Comparison of ENCODE assay signal across 31 mouse cellular contexts in genomic region chr10:83332581-83332980, GRCm38 (mm10). TPM values are rescaled to one million over a fixed set of nuclear protein-coding genes. Genes with fewer than 3 reads are reported as not detected.
A peak's percentile ranks its signal among the peaks of the same experiment; 100 is the strongest.
DNase-seq lines count a peak whose midpoint lies in the region; ATAC-seq and TF ChIP-seq lines count a peak whose summit lies in the region.
"Had no signal": no experiment of that assay in that cellular context is flagged by ENCODE, and none has a peak within 500 bp of the region (broad histone marks: within the 10 kb centered on the region; RNA-seq: fewer than 3 reads in every experiment).

No protein-coding gene starts in this region.

- peak overlapping the region; percentile 93 for H3K27ac ChIP-seq in spleen, adult 2 months (ENCODE audit: insufficient read depth, low read length)
- no peak overlapping the region for H3K27ac ChIP-seq in kidney, embryonic 14.5 days (ENCODE audit: low read depth, low read length)
- H3K27ac ChIP-seq: embryonic facial prominence, embryonic 10.5 days; embryonic facial prominence, embryonic 13.5 days; forebrain, embryonic 10.5 days; gastrocnemius, adult 2 months; heart, embryonic 15.5 days; hindbrain, embryonic 10.5 days; hindbrain, embryonic 13.5 days had no signal

- 0 out of 2 replicates have a peak, but pooled peaks have one; percentile 10 for ATAC-seq in neutrophil, adult 5-6 weeks (ENCODE audit: extremely low read depth, insufficient number of reproducible peaks, low FRiP score, poor library complexity, severe bottlenecking)
- ATAC-seq in kidney, embryonic 14.5 days (ENCODE audit: low FRiP score, low TSS enrichment) = no peak
- ATAC-seq: forebrain, embryonic 14.5 days; forebrain, postnatal 0 days; hindbrain, embryonic 16.5 days; Patski had no signal

- peak in 1 of 2 experiments; percentile 46 for DNase-seq in spleen, adult 2 months (ENCODE audit: low read depth in 1 of 2, low spot score in 2 of 2)
- DNase-seq in spleen, postnatal 14 days (ENCODE audit: low spot score in 2 of 2) = no peak
- peak; percentile 52 to 55 for DNase-seq in B cell, adult 2 months
- DNase-seq in gastrocnemius, postnatal 36 days = no peak
- DNase-seq: adrenal gland, adult 2 months; adrenal gland, postnatal 14 days; cerebellum, adult 11-12 months; cerebellum, adult 8-10 months; cerebellum, postnatal 10 days; cerebellum, postnatal 36 days; embryo, embryonic 11 days; forebrain, postnatal 0 days; gastrocnemius, adult 2 months; gastrocnemius, postnatal 14 days; heart, adult 18-20 months; heart, postnatal 10 days; heart, postnatal 36 days had no signal

- H3K9ac ChIP-seq in kidney, embryonic 14.5 days (ENCODE audit: low read depth, low read length) = no peak overlapping the region
- H3K9ac ChIP-seq: embryonic facial prominence, embryonic 13.5 days; forebrain, postnatal 0 days; heart, embryonic 12.5 days; heart, embryonic 15.5 days; hindbrain, embryonic 13.5 days had no signal

- 51% methylated on average over 11 of the region's 11 CpGs for WGBS in spleen, adult 2 months
- WGBS in kidney, embryonic 14.5 days = 89% methylated on average over 11 of the region's 11 CpGs

- TF ChIP-seq POLR2A in spleen, adult 2 months (IDR thresholded peaks at IDR 0.05; ENCODE audit: low read depth, low read length) = no peak

- TF ChIP-seq CTCF in spleen, adult 2 months (IDR thresholded peaks at IDR 0.05; ENCODE audit: extremely low read depth, insufficient read depth, insufficient read length, insufficient replicate concordance) = no peak

- H3K9me3 ChIP-seq in kidney, embryonic 14.5 days (ENCODE audit: control insufficient read depth, low read length) = no peaks in the 10 kb centered on the region
- H3K9me3 ChIP-seq: embryonic facial prominence, embryonic 10.5 days; embryonic facial prominence, embryonic 13.5 days; forebrain, embryonic 10.5 days; heart, embryonic 12.5 days; heart, embryonic 15.5 days; hindbrain, embryonic 10.5 days; hindbrain, embryonic 13.5 days had no signal

- peaks cover 27% of the 10 kb centered on the region for H3K4me1 ChIP-seq in spleen, adult 2 months (ENCODE audit: control insufficient read depth, insufficient read depth, insufficient read length)
- 0 out of 2 replicates have a peak, but pooled peaks cover 3% of the 10 kb centered on the region for H3K4me1 ChIP-seq in kidney, embryonic 14.5 days (ENCODE audit: control insufficient read depth, insufficient read depth, low read length)
- H3K4me1 ChIP-seq: heart, embryonic 12.5 days had no signal

- peaks cover 4% of the 10 kb centered on the region for H3K27me3 ChIP-seq in spleen, adult 2 months (ENCODE audit: control insufficient read depth, insufficient read depth, low read length)
- H3K27me3 ChIP-seq in kidney, embryonic 14.5 days (ENCODE audit: control insufficient read depth, insufficient read depth, low read length) = peaks cover 38% of the 10 kb centered on the region
- H3K27me3 ChIP-seq: Patski had no signal

- H3K36me3 ChIP-seq in spleen, adult 2 months (ENCODE audit: control insufficient read depth, insufficient read depth, low read length) = no peaks in the 10 kb centered on the region
- H3K36me3 ChIP-seq in kidney, embryonic 14.5 days (ENCODE audit: control insufficient read depth, insufficient read depth, low read length) = no peaks in the 10 kb centered on the region
- H3K36me3 ChIP-seq: embryonic facial prominence, embryonic 10.5 days; embryonic facial prominence, embryonic 13.5 days; forebrain, embryonic 10.5 days; G1E; heart, embryonic 12.5 days; heart, embryonic 15.5 days; hindbrain, embryonic 10.5 days had no signal

- H3K4me2 ChIP-seq in kidney, embryonic 14.5 days (replicated peaks; ENCODE audit: low read depth, low read length) = no peak overlapping the region
- H3K4me2 ChIP-seq: embryonic facial prominence, embryonic 13.5 days; heart, embryonic 12.5 days; heart, embryonic 15.5 days; hindbrain, embryonic 13.5 days had no signal

- intact Hi-C loops in gastrocnemius, postnatal 36 days (cut with DNase I) = no loop called here

- H3K4me3 ChIP-seq in spleen, adult 2 months (ENCODE audit: extremely low read depth, insufficient read depth, insufficient read length) = peak overlapping the region; percentile 34; the same call in 1 of the 2 replicates
- no peak overlapping the region for H3K4me3 ChIP-seq in kidney, embryonic 14.5 days (ENCODE audit: low read length)
- H3K4me3 ChIP-seq: embryonic facial prominence, embryonic 10.5 days; embryonic facial prominence, embryonic 13.5 days; erythroblast, embryonic 14.5 days; forebrain, embryonic 10.5 days; gastrocnemius, adult 2 months; heart, embryonic 12.5 days; heart, embryonic 15.5 days; hindbrain, embryonic 10.5 days; hindbrain, embryonic 13.5 days had no signal

RNA-seq across cellular contexts. Expression of gene Slc41a2, which starts 5.1 kb away (rescaled TPM):
- polyA plus RNA-seq in spleen, adult 2 months (2012; rRNA removed) = 1.7 and 2.3 TPM in 2 replicates
- total RNA-seq in neutrophil, adult 5-6 weeks (2017) = 12.9 and 15.1 TPM in 2 replicates
- polyA plus RNA-seq in kidney, embryonic 14.5 days (2014; fragmentation: Nextera tagmentation; extraction: Ambion mirVana) = 0.24 and 0.50 TPM in 2 replicates
- under 1 TPM; 0.54 to 0.86 TPM for total RNA-seq in gastrocnemius, postnatal 36 days (2021)
- polyA plus RNA-seq: erythroblast, embryonic 14.5 days; G1E had no signal

RNA-seq across cellular contexts. Expression of gene D10Wsu102e, which starts 27.4 kb away (rescaled TPM):
- 0.25 and 0.29 TPM in 2 replicates for polyA plus RNA-seq in spleen, adult 2 months (2012; rRNA removed)
- total RNA-seq in neutrophil, adult 5-6 weeks (2017) = 1.7 and 1.9 TPM in 2 replicates
- 0.69 and 0.89 TPM in 2 replicates for polyA plus RNA-seq in kidney, embryonic 14.5 days (2014; fragmentation: Nextera tagmentation; extraction: Ambion mirVana)
- under 1 TPM; 0.54 to 0.66 TPM for total RNA-seq in gastrocnemius, postnatal 36 days (2021)

Comparison
In these comparisons a context has a peak if more than half of its experiments do, and no peak if none do; other contexts are left out.
1. DNase-seq: peak in B cell, adult 2 months (2 of 2); none in spleen, postnatal 14 days (0 of 2) and gastrocnemius, postnatal 36 days (0 of 2).